Mouse (Mus musculus): ENCODE measurements around the gene 9930104L06Rik. TPM values are rescaled to one million over a fixed set of nuclear protein-coding genes. Genes with fewer than 3 reads are reported as not detected.
A peak's percentile ranks its signal among the peaks of the same experiment; 100 is the strongest.
"Not testable (repeated sequence)": the region's sequence is repeated elsewhere in the genome, so short reads cannot be mapped to it uniquely, and the experiment has no call there.

The 9930104L06Rik gene
- total RNA-seq (2021) = 10 to 100 TPM; 21.1 to 24.9 TPM
- long read RNA-seq, partial matches to known transcripts = 0 of 7 reads
- long read RNA-seq, other reads (novel, unspliced or antisense) = 5 of 7 reads

DNA sequence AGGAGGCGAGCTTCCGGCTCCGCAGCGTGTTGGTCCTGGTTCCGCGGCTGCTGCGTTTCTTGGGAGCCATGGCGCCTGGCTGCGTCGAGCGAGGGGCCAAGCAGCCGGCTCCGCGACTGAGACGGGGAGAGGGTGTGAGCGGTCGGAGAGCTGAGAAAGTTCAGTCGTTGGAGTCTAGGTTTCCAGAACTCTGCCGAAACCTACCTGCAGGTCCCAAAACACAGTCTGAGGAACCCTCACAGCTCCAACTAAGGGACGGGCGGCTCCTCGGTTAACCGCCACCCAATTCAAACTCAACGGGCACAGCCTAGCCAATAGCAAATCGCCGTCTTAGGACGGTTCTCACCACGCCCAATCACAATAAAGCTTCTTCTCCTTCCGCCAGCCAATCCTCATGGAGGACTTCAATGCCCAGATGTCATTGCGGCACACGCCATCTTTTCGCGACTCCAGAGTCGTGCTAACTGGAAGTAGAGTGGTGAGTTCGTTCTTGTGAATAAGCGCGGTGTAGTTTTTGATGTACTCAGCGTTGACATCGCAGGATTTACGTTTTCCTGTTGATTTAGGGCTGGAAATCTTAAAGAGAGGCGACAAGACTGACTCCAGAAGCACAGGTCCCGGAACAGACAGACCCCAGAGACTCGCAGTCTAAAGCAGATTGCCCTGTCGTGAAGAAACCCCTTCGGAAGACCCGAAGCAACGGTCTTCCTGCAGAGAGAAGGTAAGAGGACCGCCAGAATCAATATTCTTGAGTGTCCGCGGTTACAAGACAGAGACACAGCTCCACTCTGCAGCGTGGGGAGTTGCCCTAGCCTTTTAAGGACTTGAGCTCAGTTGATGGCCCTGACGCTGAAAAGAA, at the start of gene 9930104L06Rik:
Gene 9930104L06Rik (plus strand): TSS at position 436 of the 859 bp plus-strand sequence.
- DNase-seq (ENCODE audit: low spot score in 2 of 2) = peak; percentile 94 to 98

DNA sequence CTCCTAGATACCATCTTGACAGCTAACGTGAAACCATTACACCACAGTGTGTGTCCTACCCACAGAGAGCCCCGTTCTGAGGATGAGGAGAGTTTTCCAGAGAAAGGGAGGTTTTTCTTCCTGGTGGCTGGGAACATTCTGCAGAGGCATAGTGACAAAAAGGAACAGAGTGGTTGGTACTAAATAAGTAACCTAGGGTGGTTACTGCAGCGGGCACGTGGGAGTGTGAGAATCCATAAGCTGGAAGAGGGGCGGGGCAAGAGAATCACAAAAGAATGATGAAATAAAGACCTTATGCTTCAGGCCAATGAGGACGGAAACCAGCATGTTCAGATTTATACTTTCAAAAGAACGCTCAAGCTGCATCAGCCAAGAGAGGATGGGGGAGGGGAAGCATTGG, 48.1 kb upstream of the 9930104L06Rik start:
- DNase-seq (ENCODE audit: low spot score in 2 of 2) = no peak

DNA sequence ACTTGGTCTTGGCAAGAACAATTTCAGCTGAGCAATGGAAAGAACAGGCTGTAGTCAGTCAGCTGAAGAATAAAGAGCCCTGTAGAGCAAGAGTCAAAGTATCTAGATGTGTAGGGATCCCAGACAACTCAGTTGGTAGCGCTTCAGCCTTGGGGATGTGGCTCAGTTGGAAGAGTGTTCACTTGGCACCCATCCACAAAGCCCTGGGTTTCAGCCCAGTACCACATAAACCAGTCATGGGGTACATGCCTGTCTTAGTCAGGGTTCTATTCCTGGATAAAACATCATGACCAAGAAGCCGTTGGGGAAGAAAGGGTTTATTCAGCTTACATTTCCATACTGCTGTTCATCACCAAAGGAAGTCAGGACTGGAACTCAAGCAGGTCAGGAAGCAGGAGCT, 46.9 kb upstream of the 9930104L06Rik start:
- DNase-seq (ENCODE audit: low spot score in 2 of 2) = peak in 1 of 2 experiments; percentile 54

DNA sequence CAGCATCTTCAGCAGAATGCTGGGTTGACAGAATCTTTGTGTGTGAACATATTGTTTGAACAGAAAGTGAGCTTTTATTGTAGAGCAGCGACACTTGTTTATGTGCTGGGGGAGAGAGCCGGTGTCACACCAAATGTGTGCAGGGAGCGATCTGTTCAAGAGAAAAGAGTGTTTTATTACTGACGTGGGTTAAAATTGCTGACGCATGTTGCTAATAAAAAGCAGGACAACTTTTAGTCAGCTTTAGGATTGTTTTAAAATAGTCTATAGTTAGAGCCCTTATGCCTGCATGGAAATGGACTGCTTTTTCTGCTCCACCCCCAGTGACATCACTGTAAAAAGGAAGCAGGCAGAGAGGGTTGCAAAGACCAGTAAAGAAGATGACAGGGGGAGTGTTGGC, 46.0 kb upstream of the 9930104L06Rik start:
- DNase-seq (ENCODE audit: low spot score in 2 of 2) = peak; percentile 54 to 80

DNA sequence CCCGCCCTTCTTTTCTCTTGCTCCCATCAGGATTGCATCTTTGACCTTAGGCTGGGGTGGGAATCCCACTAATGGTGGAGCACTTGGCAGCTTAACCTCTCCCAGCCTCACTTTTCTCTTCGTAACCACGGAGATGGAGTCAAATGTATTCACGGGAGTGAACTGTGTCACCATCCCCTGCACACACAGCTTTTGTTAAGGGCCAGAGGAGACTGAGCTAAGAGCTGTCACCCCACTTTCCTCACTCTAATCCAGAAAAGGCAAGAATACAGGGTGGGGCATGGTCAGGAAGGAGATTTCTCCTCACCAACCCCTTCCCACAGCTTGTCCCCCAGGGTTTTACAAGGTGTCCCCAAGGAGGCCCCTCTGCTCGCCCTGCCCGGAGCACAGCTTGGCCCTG, 43.1 kb upstream of the 9930104L06Rik start:
- DNase-seq (ENCODE audit: low spot score in 2 of 2) = no peak

DNA sequence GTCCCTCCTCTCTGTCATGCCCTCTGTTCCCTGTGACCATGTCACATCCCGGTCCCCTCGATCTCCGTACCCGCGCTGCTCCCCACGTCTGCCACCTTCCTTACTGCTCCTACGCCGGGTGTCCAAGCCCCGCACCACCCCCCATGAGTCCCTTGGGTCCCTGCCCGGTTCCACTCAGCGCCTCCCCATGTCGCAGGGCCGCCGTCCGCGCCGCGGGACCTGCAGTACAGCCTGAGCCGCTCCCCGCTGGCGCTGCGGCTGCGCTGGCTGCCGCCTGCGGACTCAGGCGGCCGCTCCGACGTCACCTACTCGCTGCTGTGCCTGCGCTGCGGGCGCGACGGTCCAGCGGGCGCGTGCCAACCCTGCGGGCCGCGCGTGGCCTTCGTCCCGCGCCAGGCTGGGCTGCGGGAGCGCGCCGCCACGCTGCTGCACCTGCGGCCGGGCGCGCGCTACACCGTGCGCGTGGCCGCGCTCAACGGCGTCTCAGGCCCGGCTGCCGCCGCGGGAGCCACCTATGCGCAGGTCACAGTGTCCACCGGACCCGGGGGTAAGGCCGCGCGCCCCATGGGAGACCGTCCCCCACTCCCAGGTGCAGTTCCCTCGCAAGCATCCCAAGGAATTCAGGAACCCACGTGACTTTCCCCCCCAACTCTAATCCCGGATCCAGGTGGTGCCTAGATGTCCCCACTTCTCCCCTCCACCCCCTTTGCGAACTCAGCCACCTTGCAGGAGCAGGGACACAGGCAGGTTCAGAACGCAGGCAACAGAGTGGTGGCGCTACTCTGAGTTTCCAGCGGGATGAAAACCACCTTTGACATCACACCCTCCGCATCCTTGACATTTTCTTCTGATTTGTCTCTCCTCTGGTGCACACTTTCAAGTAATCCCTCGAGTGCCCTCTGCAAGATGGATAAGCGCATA, 42.1 kb upstream of the 9930104L06Rik start:
- DNase-seq (ENCODE audit: low spot score in 2 of 2) = peak in 1 of 2 experiments; percentile 43

DNA sequence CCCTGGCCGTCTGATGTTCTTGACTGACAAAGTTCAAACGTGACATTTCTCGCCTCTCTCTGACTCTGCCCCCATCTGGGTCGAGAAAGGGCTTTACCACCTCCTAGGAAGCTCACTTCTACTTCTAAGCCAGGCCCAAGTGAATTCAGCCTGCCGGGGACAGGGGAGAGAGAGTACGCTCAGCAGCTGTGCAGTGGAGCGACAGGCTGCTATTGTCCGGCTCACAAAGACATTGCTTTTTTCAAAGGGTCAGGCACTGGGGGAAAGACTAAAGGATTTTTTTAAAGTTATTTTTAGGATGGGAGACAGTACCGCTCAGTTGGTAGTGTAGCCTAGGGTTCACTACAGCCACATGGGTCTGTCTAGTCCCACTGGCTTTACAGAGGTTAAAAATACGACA, 38.4 kb upstream of the 9930104L06Rik start:
- DNase-seq (ENCODE audit: low spot score in 2 of 2) = no peak

DNA sequence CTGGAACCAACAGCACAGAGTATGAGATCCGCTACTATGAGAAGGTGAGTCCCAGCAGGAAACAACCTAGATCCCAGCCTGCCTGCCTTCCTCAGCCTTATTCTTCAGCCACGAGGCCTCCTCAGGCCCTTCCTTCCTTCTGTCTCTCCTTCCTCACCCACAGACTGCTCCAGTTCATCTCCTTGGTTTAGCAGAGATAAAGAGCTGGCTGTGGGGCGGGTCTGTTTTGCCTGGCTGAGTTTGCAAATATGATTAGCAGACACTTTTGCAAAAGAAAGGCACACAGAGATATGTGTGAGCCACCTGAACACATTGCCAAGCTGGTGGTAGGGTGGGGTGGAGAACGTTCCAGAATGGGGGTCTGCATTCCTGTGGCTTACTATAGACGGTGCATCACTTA, 36.9 kb upstream of the 9930104L06Rik start:
- DNase-seq (ENCODE audit: low spot score in 2 of 2) = no peak

DNA sequence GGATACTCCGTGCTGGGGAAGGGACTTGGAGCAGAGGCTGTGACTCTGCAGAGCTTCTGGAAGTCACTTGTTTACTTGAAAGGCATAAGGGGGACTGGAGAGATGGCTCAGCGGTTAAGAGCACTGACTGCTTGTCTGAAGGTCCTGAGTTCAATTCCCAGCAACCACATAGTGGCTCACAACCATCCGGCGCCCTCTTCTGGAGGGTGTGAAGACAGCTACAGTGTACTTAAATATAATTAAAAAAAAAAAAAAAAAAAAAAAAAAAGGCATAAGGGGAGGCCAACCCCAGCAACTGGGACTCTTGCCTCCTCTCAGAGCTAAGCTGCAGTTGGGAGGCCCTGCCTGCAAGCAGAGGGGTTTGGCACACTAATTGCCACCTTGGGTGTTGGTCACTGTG, 31.4 kb upstream of the 9930104L06Rik start:
- DNase-seq (ENCODE audit: low spot score in 2 of 2) = no peak

DNA sequence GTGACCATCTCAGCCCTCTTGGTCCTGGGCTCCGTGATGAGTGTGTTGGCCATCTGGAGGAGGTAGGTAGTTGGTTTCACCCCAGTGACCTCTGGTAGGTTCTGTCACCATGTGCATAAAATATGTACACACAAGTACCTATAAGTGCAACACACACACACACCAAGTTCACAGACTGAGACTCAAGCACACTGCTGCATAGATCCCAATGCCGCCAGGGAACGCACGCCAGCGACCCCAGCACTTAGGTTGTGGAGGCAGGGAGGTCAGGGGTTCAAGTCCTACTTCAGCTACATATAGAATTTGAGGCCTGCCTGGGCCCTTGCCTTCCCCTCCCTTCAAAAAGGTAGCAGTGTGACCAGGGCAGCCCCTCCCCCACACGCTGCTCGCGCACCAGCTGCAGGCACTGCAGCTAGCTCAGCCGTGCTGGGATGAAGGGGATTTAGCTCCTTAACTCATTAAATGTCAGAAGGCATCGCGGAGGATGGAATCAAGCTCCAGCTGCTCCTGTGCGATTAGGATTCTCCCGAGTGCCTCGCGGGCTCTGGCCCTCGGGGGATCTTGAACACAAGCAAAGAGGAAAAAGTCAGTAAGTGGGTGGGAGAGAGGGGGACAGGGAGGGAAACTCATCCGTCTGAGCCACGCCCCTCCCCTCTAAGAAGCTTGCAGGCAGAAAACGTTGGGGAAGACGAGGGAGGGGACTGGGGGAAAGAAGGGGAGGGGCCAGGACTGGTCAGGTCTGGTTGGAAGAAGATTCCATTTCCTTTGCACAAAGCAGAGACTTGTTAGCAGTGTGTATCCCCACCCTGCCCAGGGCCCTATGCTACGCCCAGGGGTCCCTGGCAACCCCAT, 30.7 kb upstream of the 9930104L06Rik start:
- DNase-seq (ENCODE audit: low spot score in 2 of 2) = peak in 1 of 2 experiments; percentile 35

DNA sequence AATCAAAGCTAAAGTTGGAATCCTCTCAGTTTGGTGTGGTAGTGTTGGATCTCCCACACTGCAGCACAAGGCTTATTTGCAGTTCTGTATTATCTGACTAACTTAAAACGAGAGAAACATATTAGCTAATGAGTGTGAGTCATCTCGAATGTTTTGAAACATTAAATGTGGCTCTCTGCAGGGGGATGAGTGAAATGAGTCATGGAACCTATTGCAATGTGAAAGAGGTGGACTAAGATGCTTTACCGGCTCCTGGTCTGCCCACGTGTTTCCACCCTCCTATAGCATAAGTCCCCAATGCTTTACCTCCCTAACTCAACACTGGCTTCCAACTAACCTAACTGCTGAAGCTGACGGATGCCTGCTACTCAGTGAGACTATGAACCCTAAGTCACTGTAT, 8.7 kb upstream of the 9930104L06Rik start:
- no peak for DNase-seq (ENCODE audit: low spot score in 2 of 2)

DNA sequence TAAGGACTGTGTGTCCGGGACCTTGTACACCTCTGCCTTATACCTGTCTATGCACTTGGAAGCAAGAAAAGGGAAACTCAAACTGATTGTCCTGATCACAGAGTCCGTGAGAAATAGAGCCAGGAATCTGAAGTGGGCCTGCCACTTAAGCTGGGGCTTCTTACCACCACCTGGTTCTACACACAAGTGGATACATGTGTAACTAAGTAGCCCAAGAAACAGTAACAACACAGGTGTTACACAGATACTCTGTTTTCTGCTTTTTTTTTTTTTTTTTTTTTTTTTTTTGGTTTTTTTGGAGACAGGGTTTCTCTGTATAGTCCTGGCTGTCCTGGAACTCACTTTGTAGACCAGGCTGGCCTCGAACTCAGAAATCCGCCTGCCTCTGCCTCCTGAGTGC, 2.4 kb downstream of the 9930104L06Rik start, which contains the start of gene Cdca8:
Gene Cdca8 (minus strand): TSS at position 101 of the 400 bp plus-strand sequence.
- DNase-seq (ENCODE audit: low spot score in 2 of 2) = not testable (repeated sequence)

DNA sequence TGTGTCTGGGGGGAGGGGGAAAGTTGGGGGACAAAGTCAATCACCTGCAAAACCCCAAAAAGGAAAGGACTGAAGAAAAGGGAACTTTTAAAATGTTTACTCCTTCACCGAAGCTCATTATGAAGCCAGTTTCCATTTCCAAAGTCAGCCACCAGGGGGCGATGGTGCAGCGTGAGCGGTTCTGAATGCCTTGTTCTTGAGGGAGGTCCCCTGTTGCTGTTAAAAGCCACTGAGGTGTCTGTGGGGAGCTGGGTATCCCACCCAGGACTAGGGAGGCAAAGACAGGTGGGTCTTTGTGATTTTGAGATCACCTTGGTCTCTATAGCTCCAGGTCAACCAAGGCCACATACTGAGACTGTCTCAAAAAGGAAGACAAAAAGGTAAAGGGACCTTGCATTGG, 6.2 kb downstream of the 9930104L06Rik start:
- peak; percentile 56 to 88 for DNase-seq (ENCODE audit: low spot score in 2 of 2)

DNA sequence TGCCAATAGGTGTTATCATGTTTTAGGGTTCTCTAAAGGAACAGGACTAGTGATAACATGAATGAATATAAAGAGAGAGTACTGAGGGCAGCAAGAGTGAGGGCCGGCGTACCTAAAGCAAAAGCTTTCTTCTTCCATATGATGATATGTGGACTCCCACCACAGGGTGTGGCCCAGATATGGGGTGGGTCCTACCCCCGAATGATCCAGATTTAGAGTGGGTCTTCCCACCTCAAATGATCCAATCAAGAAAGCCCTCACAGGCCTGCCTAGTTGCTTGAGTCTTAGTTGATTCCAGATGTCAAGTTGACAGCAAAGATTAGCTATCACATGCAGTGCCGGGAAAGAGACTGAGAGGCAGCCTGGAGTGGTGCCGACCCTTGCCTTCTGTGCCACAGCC, 6.9 kb downstream of the 9930104L06Rik start:
- DNase-seq (ENCODE audit: low spot score in 2 of 2) = no peak

DNA sequence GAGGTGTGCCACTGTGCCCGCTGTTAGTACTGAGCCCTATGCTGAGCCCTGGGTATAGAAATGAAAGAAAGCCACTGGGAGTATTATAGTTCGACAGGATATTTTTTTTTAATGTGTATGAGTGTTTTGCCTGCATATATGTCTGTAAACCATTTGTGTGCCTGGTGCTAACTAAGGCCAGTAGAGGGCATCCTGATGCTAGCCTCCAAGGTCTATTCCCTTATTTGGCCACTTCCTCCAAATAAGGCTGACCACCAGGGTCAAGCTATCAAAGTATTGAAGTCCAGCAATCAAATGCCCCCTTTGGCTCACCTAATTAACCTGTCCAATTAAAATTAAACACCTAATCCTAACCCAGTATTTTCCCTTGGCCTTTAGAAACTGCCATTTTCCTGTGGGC, 8.1 kb downstream of the 9930104L06Rik start:
- DNase-seq (ENCODE audit: low spot score in 2 of 2) = no peak

DNA sequence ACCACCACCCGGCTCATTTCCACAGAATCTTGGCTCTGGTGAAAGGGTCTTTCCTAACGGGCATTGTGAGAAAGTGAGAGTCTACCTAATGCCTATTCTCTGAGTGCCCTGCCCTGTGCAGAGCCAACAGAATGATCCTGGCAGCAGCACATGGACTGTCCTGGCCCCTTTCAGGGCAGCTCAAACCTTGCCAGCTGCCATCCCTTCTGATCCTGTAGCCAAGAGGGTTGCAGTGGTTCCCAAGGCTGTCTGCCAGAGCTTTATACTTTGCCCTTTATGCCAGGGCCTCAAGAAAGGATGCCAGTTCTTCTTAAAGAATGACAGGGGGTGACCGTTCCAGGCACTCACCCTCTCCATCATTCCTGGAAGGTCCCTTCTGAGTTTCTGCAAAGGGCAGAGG, 12.6 kb downstream of the 9930104L06Rik start:
- DNase-seq (ENCODE audit: low spot score in 2 of 2) = no peak

DNA sequence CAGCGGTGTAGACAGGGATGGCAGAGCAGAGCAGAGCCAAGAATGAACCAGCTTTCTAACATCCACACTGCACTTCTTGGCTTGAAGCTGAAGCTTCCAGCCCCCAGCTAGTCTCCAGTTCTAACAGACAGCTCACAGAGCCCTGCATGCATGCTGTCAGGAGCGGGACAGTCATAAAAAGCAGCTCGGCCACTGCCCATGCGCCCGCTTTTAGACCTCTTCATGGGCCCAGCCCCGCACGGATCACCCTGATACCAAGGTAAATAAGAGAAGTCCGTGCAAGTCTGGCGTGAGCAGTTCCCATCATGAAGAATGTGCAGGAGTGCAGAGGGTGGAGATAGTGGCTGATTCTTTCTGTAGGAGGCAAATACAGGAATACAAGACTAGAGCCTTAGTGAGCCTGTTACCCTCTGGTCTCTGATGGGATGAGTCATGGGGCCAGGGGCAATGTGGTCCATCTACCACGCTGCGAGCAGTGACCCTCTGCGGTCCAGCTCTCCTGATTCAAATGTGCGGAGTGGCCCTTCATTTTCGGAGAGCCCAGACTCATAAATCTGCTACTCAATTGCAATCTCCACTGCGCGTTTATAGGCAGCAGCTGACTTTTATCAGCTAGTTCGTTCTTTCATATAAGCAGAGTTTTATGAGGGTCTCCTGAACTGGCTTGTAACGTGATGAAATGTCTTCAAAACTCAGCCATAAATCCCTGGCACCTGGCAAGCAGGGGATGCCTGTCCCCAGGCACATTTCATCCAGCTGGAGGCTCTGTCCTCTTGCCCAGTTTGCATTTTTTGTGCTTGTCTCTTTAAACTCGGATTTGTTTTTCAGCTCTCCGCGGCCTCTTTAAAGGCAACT, 13.6 kb downstream of the 9930104L06Rik start:
- no peak for DNase-seq (ENCODE audit: low spot score in 2 of 2)

DNA sequence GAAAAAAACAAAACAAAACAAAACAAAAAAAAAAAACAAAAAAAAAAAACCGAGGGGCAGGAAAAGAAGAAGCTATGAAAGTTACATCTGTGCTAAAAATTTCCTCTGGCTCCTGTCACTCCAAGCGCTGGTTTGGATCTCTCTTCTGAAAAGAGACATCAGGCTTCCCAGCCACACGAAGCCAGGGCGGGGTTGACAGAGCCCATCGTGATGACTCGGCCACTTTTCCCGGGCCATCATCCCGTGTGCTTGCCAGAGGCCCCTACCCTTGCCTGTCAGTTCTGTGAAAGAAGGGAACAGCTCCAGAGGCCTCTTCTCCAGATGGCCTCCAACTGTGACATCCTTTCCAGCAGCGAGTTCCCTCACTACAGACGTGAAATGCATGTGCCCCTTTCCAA, 14.2 kb downstream of the 9930104L06Rik start:
- DNase-seq (ENCODE audit: low spot score in 2 of 2) = no peak

DNA sequence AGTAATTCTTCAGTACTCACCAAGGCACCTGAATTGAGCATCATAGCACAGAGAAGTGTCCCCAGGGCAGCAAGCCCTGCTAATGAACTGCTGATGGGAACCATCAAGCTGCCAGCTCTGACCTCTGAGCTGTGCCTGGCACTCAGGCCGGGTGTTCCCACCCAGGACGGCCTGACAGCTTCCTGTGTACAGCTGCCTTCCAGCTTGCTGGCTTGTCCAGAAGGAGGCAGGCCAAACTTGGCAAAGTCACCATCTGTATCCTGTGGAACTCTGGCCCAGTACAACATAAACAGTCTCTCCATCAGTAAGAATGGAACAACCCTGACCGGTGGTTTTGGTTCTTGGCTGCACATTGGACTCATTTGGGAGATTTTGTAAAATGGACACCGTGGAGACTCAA, 16.7 kb downstream of the 9930104L06Rik start:
- DNase-seq (ENCODE audit: low spot score in 2 of 2) = no peak

DNA sequence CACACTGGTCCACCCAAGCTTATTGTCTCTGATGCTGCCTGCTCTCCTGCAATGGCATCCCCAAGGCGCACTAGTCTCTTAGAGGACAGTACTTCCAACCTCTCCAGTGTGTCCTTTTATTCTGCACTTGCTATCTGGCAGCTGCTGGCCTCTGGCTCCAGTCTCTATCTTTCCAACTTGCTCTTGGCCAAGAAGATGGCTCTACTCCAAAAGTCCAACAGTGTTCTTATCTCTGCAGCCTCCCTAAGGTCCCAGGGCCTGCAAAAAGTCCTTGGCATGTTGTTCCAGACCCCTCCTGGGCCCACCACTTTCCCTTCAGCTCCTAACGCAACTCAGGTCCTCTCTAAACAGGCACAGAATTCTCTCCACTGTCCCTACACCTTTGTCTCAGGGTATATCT, 20.4 kb downstream of the 9930104L06Rik start:
- no peak for DNase-seq (ENCODE audit: low spot score in 2 of 2)
